Mouse (Mus musculus) embryonic facial prominence, embryonic 10.5 days (tissue): Measurements from ENCODE around the gene Filip1. TPM values are rescaled to one million over a fixed set of nuclear protein-coding genes. Genes with fewer than 3 reads are reported as not detected.

ENCODE experiments used
- DNase-seq: peaks from one replicate; pipeline ENCODE4 v3.0.0-alpha.2; 2017; ENCODE audit warnings: low spot score
- H3K27ac ChIP-seq: fragments of 300-500 bp; sonication (generic); replicated peaks from 2 replicates; pipeline ENCODE4 v1.5.1; 2016; ENCODE audit warnings: mild to moderate bottlenecking
- H3K27me3 ChIP-seq: fragments of 300-500 bp; sonication (generic); replicated peaks from 2 replicates; pipeline ENCODE4 v1.6.1; 2016; ENCODE audit warnings: low read depth, mild to moderate bottlenecking; ENCODE audit not compliant: poor library complexity, severe bottlenecking
- H3K36me3 ChIP-seq: fragments of 300-500 bp; sonication (generic); replicated peaks from 2 replicates; pipeline ENCODE4 v1.6.1; 2016; ENCODE audit warnings: mild to moderate bottlenecking, moderate library complexity
- H3K4me1 ChIP-seq: fragments of 300-500 bp; sonication (generic); 2 replicates; pipeline ENCODE4 v1.6.1; 2016
- H3K4me3 ChIP-seq: fragments of 300-500 bp; sonication (generic); 2 replicates; pipeline ENCODE4 v1.5.1; 2016; ENCODE audit warnings: mild to moderate bottlenecking, moderate library complexity
- H3K9me3 ChIP-seq: fragments of 300-500 bp; sonication (generic); 2 replicates; pipeline ENCODE4 v1.6.1; 2016; ENCODE audit warnings: mild to moderate bottlenecking
- WGBS: fragments of 180-500 bp; shearing (Covaris S2); methylation state at CpG from one replicate; pipeline ENCODE4 v1.1.7; 2016; 5-methylcytosine and 5-hydroxymethylcytosine counted together
- polyA plus RNA-seq: library from polyadenylated mRNA; unstranded; fragments of >200 nt; fragmentation: Nextera tagmentation; extraction: Ambion mirVana; gene quantifications from 2 replicates; pipeline ENCODE4 v1.2.1, GENCODE M21; 2016

Filip1 gene
- polyA plus RNA-seq, 1 experiment from 2014 or later, result 2.9 TPM

DNA sequence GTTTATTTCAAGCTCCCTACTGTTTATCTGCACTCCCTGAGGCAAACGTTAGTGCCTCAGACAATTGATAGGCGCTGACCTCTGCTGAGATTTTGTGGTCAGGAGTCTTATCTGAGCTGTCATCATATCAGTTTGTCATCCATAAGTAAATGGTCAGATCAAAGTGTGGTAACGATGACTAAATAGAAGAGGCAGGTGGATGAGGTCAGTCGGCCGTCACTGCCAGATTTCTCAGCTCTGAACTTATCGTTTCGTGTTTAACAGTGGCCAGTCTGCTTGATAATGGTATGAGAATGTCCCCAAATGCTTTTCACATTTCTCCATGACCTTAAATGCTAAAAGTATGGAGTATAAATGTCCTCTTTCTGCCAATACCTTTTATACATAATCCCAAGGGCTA, 132.6 kb downstream of the Filip1 start:
- Histone ChIP-seq H3K4me3 (no peak overlapping the region), H3K9me3 (no peaks in the 10 kb centered on the region)
- 82% methylated on average over 7 of the region's 7 CpGs for WGBS

GRCm38 (mm10) chr9:79875522-79876131, 137.0 kb downstream of the Filip1 start:
- Histone ChIP-seq H3K27ac (0 out of 2 replicates have a peak overlapping the region, but pooled peaks have one; percentile 7), H3K27me3 (no peaks in the 10 kb centered on the region), H3K9me3 (no peaks in the 10 kb centered on the region), H3K36me3 (no peaks in the 10 kb centered on the region), H3K4me3 (no peak overlapping the region), H3K4me1 (peaks cover 15% of the 10 kb centered on the region)
- DNase-seq, result no peak
- 71% methylated on average over 20 of the region's 20 CpGs for WGBS

More for the DNA sequence above, 132.6 kb downstream of the Filip1 start:
- DNase-seq, result no peak
- Histone ChIP-seq H3K4me1 (peaks cover 7% of the 10 kb centered on the region), H3K36me3 (no peaks in the 10 kb centered on the region), H3K27me3 (no peaks in the 10 kb centered on the region), H3K27ac (no peak overlapping the region)

DNA sequence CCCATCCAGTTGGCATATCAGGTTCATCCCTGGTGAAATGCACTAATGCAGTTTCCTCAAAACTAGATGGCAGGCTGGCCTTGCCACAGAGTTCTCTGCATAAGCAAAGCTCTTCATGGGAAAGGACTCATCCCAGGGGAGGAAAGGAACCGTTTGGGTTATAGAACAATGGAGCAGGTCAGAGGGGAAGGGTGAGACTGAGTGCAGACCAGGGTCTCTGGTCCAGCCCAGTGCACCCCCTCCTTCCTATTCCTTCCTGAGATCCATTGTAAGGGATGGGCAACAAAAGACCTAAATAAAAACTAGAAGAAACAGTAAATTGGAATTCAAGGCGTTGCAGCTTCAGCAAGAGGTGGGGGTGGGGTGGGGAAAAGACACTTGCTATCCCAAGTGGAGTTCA, 140.1 kb downstream of the Filip1 start:
- Histone ChIP-seq H3K9me3 (no peaks in the 10 kb centered on the region), H3K27ac (no peak overlapping the region), H3K36me3 (no peaks in the 10 kb centered on the region), H3K27me3 (no peaks in the 10 kb centered on the region), H3K4me1 (peaks cover 18% of the 10 kb centered on the region), H3K4me3 (no peak overlapping the region)
- WGBS, result 30% methylated on average over 2 of the region's 2 CpGs
- DNase-seq, result no peak

DNA sequence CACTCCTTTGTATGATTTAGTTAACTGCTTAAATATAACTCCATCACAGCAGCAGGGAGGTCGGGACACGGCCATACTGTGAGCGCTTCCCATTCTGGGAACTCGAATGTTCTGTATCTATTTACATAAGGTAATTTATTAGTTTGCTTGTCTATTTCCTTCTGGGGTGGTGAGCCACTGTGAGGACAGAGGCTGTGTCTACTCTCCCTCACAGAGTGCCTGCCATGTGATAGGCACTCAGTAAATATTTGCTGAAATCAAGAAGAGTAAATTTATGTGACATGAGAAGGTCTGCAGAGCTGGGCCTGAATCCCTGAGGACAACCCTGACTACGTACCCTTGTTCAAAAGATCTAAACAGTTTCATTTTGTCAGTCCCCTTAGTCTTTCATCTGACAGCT, 143.1 kb downstream of the Filip1 start:
- Histone ChIP-seq H3K4me1 (peaks cover 11% of the 10 kb centered on the region), H3K27ac (no peak overlapping the region), H3K4me3 (no peak overlapping the region), H3K27me3 (no peaks in the 10 kb centered on the region), H3K9me3 (no peaks in the 10 kb centered on the region), H3K36me3 (no peaks in the 10 kb centered on the region)
- no peak for DNase-seq
- 74% methylated on average over 5 of the region's 5 CpGs for WGBS

- peaks cover 3% of the 10 kb centered on the region; the same call in 1 of the 2 replicates for H3K4me1 ChIP-seq
These were observed 146.7 kb downstream of the Filip1 start for GRCm38 (mm10) chr9:79865998-79866397.

GRCm38 (mm10) chr9:79862544-79862943, 150.1 kb downstream of the Filip1 start:
- no peak for DNase-seq
- H3K36me3 ChIP-seq, result no peaks in the 10 kb centered on the region
- H3K4me3 ChIP-seq, result no peak overlapping the region
- no peak overlapping the region for H3K27ac ChIP-seq
- H3K4me1 ChIP-seq, result no peaks in the 10 kb centered on the region
- 85% methylated on average over 6 of the region's 6 CpGs for WGBS
- no peaks in the 10 kb centered on the region for H3K27me3 ChIP-seq
- H3K9me3 ChIP-seq, result no peaks in the 10 kb centered on the region

More at GRCm38 (mm10) chr9:79865998-79866397, 146.7 kb downstream of the Filip1 start:
- 72% methylated on average over 7 of the region's 7 CpGs for WGBS
- H3K9me3 ChIP-seq, result no peaks in the 10 kb centered on the region
- H3K27me3 ChIP-seq, result no peaks in the 10 kb centered on the region
- DNase-seq, result no peak
- H3K4me3 ChIP-seq, result no peak overlapping the region
- no peaks in the 10 kb centered on the region for H3K36me3 ChIP-seq
- no peak overlapping the region for H3K27ac ChIP-seq

- no peaks in the 10 kb centered on the region for H3K36me3 ChIP-seq
- H3K27ac ChIP-seq, result no peak overlapping the region
These were observed 165.6 kb downstream of the Filip1 start for GRCm38 (mm10) chr9:79847099-79847498.

DNA sequence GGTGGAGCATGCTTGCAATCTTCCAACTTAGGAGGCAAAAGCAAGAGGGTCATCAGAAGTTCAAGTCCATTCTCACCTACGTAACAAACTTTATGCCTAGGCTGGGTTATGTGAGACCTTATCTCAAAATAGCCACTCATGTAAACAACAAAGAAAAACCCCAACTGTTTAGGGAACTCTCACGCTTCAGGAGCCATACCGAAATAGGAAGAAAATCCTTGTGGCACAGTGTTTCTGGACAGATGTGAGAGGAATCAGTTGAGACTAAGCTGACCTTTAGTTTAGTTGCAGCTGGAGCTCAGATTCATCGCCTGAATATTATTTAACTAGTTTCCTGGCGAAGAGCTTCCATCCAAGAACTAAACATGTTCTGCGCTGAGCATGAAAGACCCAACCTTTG, 170.0 kb downstream of the Filip1 start:
- Histone ChIP-seq H3K4me3 (no peak overlapping the region), H3K4me1 (peaks cover 5% of the 10 kb centered on the region), H3K27me3 (no peaks in the 10 kb centered on the region), H3K27ac (no peak overlapping the region), H3K9me3 (no peaks in the 10 kb centered on the region), H3K36me3 (no peaks in the 10 kb centered on the region)
- DNase-seq, result no peak
- 87% methylated on average over 6 of the region's 6 CpGs for WGBS

More at GRCm38 (mm10) chr9:79847099-79847498, 165.6 kb downstream of the Filip1 start:
- H3K4me3 ChIP-seq, result no peak overlapping the region
- H3K9me3 ChIP-seq, result no peaks in the 10 kb centered on the region
- H3K4me1 ChIP-seq, result peaks cover 3% of the 10 kb centered on the region
- no peaks in the 10 kb centered on the region for H3K27me3 ChIP-seq
- no peak for DNase-seq

DNA sequence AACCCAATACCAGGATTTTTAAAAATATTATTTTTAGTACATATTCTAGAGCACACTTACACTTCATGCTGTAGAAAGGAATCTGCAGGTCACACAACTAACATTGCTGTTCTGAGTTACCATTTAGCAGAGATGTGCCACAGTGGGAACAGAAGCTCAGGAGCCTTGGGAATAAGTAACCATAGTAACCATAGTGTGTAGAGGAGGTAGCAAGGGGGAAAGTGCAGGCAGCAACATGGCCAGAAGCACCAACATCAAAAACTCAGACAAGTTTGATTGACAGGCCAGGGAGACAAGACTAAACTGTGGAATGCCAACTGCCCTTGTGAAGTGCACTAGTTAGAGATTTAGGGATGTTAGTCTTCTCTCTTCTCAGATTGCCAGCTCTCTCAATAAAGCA, 170.6 kb downstream of the Filip1 start:
- H3K27ac ChIP-seq, result no peak overlapping the region
- no peak overlapping the region for H3K4me3 ChIP-seq
- no peaks in the 10 kb centered on the region for H3K9me3 ChIP-seq
- DNase-seq, result no peak
- peaks cover 5% of the 10 kb centered on the region for H3K4me1 ChIP-seq
- H3K36me3 ChIP-seq, result no peaks in the 10 kb centered on the region
- no peaks in the 10 kb centered on the region for H3K27me3 ChIP-seq

- no peaks in the 10 kb centered on the region for H3K36me3 ChIP-seq
- H3K27me3 ChIP-seq, result no peaks in the 10 kb centered on the region
- DNase-seq, result no peak
- H3K27ac ChIP-seq, result no peak overlapping the region
- H3K4me3 ChIP-seq, result no peak overlapping the region
- WGBS, result 84% methylated on average over 1 of the region's 1 CpGs
- H3K4me1 ChIP-seq, result peaks cover 9% of the 10 kb centered on the region; the same call in 1 of the 2 replicates
- no peaks in the 10 kb centered on the region for H3K9me3 ChIP-seq
These were observed 181.4 kb downstream of the Filip1 start for GRCm38 (mm10) chr9:79831294-79831693.

GRCm38 (mm10) chr9:79830874-79831273, 181.8 kb downstream of the Filip1 start:
- Histone ChIP-seq H3K4me1 (peaks cover 9% of the 10 kb centered on the region; the same call in 1 of the 2 replicates), H3K27ac (peak overlapping the region; percentile 51; the same call in 1 of the 2 replicates), H3K27me3 (no peaks in the 10 kb centered on the region), H3K4me3 (no peak overlapping the region), H3K9me3 (no peaks in the 10 kb centered on the region), H3K36me3 (no peaks in the 10 kb centered on the region)
- no peak for DNase-seq
- WGBS, result 31% methylated on average over 4 of the region's 4 CpGs

DNA sequence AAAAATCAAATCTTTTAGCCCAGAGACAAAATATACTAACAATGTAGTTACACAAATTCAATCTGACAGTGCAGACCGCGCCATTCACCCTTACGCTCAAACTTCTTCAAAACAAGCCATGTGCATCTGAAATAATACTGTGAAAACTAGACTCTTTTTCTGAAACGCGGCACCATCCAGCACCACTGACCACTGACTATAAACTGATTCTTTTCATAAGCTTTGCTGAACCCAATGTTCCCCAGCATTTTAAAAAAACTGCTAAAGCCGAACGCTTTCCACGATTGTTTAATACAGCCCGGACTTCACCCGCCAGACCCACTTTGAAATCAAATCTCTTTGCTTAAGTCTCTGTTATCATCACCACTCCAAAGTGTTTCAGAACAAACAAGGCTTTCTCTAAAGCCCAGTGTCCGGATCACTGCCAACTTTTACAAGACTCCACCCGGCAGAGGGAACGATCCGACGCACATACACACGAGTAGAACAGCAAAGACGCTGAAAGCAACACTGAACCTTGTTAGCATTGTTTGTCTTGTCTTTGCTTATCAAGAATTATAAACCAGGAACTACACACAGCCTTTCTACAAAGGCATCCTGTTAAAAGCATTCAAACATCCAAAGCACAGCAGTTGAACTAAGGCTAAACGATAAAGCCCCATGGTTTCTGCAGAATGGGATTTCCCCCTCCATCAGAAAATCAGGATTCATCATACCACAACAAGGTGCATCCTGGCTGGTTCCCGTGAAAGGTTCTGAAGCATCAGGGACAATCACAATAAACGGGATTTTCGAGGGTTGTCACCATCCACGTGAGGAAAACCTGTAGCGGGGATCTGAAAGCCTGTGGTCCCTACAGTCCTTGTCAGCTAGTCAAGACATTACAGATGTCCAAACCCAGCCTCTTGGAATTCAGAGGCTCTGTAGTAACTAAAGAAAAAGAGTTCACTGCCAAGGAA, 182.5 kb downstream of the Filip1 start:
- H3K27ac ChIP-seq, result peak overlapping the region; percentile 51; the same call in 1 of the 2 replicates
- H3K4me3 ChIP-seq, result peak overlapping the region; percentile 34
- WGBS, result 72% methylated on average over 23 of the region's 23 CpGs
- H3K36me3 ChIP-seq, result no peaks in the 10 kb centered on the region
- DNase-seq, result no peak
- H3K9me3 ChIP-seq, result no peaks in the 10 kb centered on the region
- H3K27me3 ChIP-seq, result no peaks in the 10 kb centered on the region
- H3K4me1 ChIP-seq, result peaks cover 9% of the 10 kb centered on the region; the same call in 1 of the 2 replicates
